Mouse (Mus musculus) heart, adult 11 months (tissue): ENCODE data around the gene Gm21789.
"Not testable (repeated sequence)": the region's sequence is repeated elsewhere in the genome, so short reads cannot be mapped to it uniquely, and the experiment has no call there.

Experiments used
- DNase-seq: peaks from one replicate; pipeline ENCODE4 v3.0.0; 2022

The Gm21789 gene

GRCm38 (mm10) chrX:32941468-32941867 is at the start of gene Gm21789:
Gm21789 (plus strand) TSS chrX:32941768.
- DNase-seq, result not testable (repeated sequence)

GRCm38 (mm10) chrX:32894325-32894724 is 47.2 kb upstream of the Gm21789 start, which contains the start of gene Btbd35f30:
Btbd35f30 (plus strand) TSS chrX:32894625.
- DNase-seq, result not testable (repeated sequence)

DNA sequence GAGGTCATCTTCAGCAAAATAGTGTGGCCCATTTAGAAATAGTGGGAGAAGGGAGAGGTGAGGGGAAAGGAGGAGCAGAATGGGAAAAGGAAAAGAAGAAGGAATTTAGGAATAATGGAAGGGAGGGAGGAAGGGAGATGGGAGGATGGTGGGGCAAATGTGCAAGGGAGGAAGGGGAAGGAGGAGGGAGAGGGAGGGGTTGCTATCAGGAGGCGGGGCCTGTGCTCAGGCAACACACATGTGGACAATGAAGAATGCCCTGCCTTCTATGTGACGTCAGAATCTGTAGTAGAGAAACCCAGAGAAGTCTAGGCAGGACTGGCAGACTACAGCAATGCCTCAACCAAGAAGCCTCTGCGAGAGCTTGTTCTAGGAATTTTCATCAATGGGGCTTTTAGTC is 32.0 kb downstream of the Gm21789 start, which contains the start of gene Btbd35f5:
TSS of gene Btbd35f5 (plus strand) at position 301 of the 400 bp plus-strand sequence.
- not testable (repeated sequence) for DNase-seq
